Mouse (Mus musculus): ENCODE measurements around the gene Adamts7. TPM values are rescaled to one million over a fixed set of nuclear protein-coding genes. Genes with fewer than 3 reads are reported as not detected.

Gene Adamts7
- total and polyA plus RNA-seq, 2 experiments from 2014 or later = 8.3 to 34.4 TPM

- H3K9me3 ChIP-seq (replicated peaks; ENCODE audit: control insufficient read depth, low read length) = no peaks in the 10 kb centered on the region
- H3K36me3 ChIP-seq (replicated peaks; ENCODE audit: control insufficient read depth, insufficient read depth, low read length) = peaks cover 9% of the 10 kb centered on the region
- H3K4me1 ChIP-seq (ENCODE audit: control insufficient read depth, insufficient read depth) = peaks cover 17% of the 10 kb centered on the region
- TF ChIP-seq EP300 (IDR thresholded peaks at IDR 0.05; ENCODE audit: low read depth) = no peak
- no peak for TF ChIP-seq CTCF (IDR thresholded peaks at IDR 0.05; ENCODE audit: low read depth)
- no peak overlapping the region for H3K27ac ChIP-seq (ENCODE audit: low read depth)
- H3K4me3 ChIP-seq (ENCODE audit: low read depth, low read length) = no peak overlapping the region
- H3K27me3 ChIP-seq (ENCODE audit: control insufficient read depth, insufficient read depth, low read length) = no peaks in the 10 kb centered on the region
- no peak for DNase-seq (ENCODE audit: low spot score)
- no peak overlapping the region for H3K4me2 ChIP-seq (ENCODE audit: low read depth, low read length)
- WGBS = 40% methylated on average over 3 of the region's 3 CpGs
- ATAC-seq (ENCODE audit: insufficient read depth, low read depth) = peak; percentile 60
- H3K9ac ChIP-seq (replicated peaks; ENCODE audit: low read depth, low read length) = no peak overlapping the region
Measured at GRCm38 (mm10) chr9:90213127-90213526, 50.3 kb downstream of the Adamts7 start.

DNA sequence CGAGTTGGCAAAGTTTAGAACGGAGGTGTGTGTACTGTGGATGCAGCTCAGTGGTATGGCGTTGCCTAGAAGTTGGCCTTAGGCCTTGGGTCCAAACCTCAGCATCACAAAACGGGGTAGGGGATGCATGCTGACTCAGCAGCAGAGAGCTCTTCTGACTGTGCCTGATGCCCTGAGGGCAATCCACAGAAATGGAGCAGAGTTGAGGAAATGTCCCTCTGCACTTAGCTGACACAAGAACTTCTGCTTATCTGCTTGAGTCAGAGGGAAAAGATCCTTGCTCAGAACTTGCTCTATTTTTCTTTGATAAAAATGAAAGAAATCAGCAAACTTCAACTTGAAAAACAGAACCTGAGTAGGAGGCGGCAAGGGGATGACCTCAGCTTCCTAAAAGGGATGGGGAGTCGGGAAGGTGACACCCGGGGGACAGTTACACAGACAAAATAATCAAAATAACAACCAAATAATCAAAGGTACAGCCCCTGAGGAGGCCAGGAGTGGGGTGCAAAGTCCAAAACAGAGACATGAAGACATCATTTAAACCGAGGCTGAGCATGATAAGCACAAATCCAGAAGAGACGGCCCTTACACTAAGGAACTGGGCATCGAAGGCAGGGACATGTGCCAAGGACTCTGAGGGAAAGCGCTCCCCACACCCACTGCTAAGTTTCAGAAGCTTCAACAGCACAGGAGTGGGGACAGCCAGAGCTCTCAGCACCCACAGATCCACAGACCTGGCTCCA lies 53.6 kb downstream of the Adamts7 start:
- Histone ChIP-seq H3K4me1 (ENCODE audit: control insufficient read depth, insufficient read depth) (peaks cover 17% of the 10 kb centered on the region), H3K27ac (ENCODE audit: low read depth) (no peak overlapping the region), H3K27me3 (ENCODE audit: control insufficient read depth, insufficient read depth, low read length) (no peaks in the 10 kb centered on the region), H3K9me3 (replicated peaks; ENCODE audit: control insufficient read depth, low read length) (no peaks in the 10 kb centered on the region), H3K4me3 (ENCODE audit: low read depth, low read length) (no peak overlapping the region), H3K36me3 (replicated peaks; ENCODE audit: control insufficient read depth, insufficient read depth, low read length) (peaks cover 28% of the 10 kb centered on the region), H3K4me2 (ENCODE audit: low read depth, low read length) (no peak overlapping the region), H3K9ac (replicated peaks; ENCODE audit: low read depth, low read length) (no peak overlapping the region)
- no peak for ATAC-seq (ENCODE audit: insufficient read depth, low read depth)
- TF ChIP-seq EP300 (IDR thresholded peaks at IDR 0.05; ENCODE audit: low read depth) = no peak
- TF ChIP-seq CTCF (IDR thresholded peaks at IDR 0.05; ENCODE audit: low read depth) = no peak
- 58% methylated on average over 11 of the region's 11 CpGs for WGBS
- DNase-seq (ENCODE audit: low spot score) = no peak

DNA sequence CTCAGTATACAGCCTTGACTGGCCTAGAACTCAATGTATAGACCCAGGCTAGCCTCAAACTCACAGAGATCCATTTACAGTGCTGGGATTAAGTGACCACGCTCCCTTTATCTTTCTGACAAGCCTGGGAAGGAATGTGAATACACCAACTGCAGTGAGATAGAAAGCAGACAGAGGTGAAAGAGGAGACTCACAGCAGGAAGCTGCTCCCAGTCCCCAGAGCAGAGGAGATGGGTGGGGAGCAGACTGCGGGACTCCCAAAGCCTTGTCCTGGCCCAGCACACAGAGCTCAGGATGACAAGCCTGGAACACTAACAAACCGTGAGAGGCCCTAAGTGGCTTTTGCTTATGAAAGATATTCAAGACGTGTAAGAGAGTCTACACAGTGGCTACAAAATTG lies 54.6 kb downstream of the Adamts7 start:
- Histone ChIP-seq H3K36me3 (replicated peaks; ENCODE audit: control insufficient read depth, insufficient read depth, low read length) (peaks cover 34% of the 10 kb centered on the region), H3K27me3 (ENCODE audit: control insufficient read depth, insufficient read depth, low read length) (no peaks in the 10 kb centered on the region), H3K4me1 (ENCODE audit: control insufficient read depth, insufficient read depth) (peaks cover 18% of the 10 kb centered on the region), H3K27ac (ENCODE audit: low read depth) (no peak overlapping the region), H3K4me2 (ENCODE audit: low read depth, low read length) (no peak overlapping the region), H3K9me3 (replicated peaks; ENCODE audit: control insufficient read depth, low read length) (no peaks in the 10 kb centered on the region), H3K4me3 (ENCODE audit: low read depth, low read length) (no peak overlapping the region), H3K9ac (replicated peaks; ENCODE audit: low read depth, low read length) (no peak overlapping the region)
- WGBS = 32% methylated on average over 4 of the region's 4 CpGs
- no peak for ATAC-seq (ENCODE audit: insufficient read depth, low read depth)
- no peak for TF ChIP-seq CTCF (IDR thresholded peaks at IDR 0.05; ENCODE audit: low read depth)
- no peak for TF ChIP-seq EP300 (IDR thresholded peaks at IDR 0.05; ENCODE audit: low read depth)
- no peak for DNase-seq (ENCODE audit: low spot score)

DNA sequence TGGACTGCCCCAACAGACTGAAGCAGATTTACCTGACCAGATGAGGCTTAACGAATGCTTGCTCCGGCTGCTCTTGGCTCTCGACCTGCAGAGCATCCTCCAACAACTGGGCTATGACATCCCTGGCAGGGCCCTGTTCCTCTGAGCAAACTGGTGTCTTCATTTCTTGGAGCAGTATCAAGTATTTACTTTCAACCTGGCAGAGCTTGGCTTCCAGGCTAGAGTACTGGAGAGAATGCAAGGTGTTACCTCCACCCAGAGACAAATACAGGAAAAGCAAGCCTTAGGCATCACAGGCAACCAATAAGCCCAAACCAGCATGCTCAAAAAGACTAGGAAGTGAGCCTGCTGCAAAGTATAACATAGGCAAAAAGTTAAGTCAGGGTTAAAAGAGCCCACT lies 59.4 kb downstream of the Adamts7 start:
- peak overlapping the region; percentile 18; the same call in 1 of the 2 replicates for H3K27ac ChIP-seq (ENCODE audit: low read depth)
- TF ChIP-seq CTCF (IDR thresholded peaks at IDR 0.05; ENCODE audit: low read depth) (no peak), EP300 (IDR thresholded peaks at IDR 0.05; ENCODE audit: low read depth) (no peak)
- peaks cover 51% of the 10 kb centered on the region for H3K36me3 ChIP-seq (replicated peaks; ENCODE audit: control insufficient read depth, insufficient read depth, low read length)
- no peak overlapping the region for H3K4me2 ChIP-seq (ENCODE audit: low read depth, low read length)
- H3K9ac ChIP-seq (replicated peaks; ENCODE audit: low read depth, low read length) = no peak overlapping the region
- peaks cover 27% of the 10 kb centered on the region for H3K4me1 ChIP-seq (ENCODE audit: control insufficient read depth, insufficient read depth)
- H3K27me3 ChIP-seq (ENCODE audit: control insufficient read depth, insufficient read depth, low read length) = no peaks in the 10 kb centered on the region
- H3K9me3 ChIP-seq (replicated peaks; ENCODE audit: control insufficient read depth, low read length) = no peaks in the 10 kb centered on the region
- ATAC-seq (ENCODE audit: insufficient read depth, low read depth) = no peak
- no peak for DNase-seq (ENCODE audit: low spot score)
- WGBS = 80% methylated on average over 3 of the region's 3 CpGs
- no peak overlapping the region for H3K4me3 ChIP-seq (ENCODE audit: low read depth, low read length)

DNA sequence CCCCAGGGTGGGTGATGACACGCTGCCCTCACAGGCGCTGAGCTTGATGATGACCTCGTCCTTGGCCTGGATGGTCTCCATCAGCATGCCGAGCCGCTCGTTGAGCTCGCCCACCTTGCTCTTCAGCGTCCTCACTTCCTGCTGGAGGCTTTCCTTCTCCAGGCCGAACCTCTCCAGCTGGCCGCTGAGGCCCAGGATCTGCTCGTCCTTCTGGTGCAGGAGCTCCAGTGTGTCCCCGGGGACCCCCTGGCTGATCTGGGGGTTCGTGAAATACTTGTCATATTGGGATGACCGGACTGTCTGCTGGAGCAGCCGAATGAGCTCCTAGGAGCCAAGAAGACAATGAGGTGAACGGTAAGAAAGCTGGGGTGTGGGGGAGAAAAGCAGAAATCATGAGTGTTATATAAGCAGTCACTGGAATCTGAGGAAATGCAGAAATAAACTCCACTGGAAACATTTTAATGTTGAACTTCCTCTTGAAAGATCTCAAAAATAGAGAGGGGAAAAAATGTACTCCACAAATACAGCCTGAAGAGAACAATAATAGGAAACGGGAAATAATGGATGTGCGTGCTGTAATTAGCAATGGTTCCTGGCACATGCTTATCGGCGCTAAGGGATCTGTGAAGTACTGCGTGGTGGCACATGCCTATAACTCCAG lies 63.3 kb downstream of the Adamts7 start:
- peak; percentile 18; the same call in 1 of the 2 replicates for ATAC-seq (ENCODE audit: insufficient read depth, low read depth)
- Histone ChIP-seq H3K9ac (replicated peaks; ENCODE audit: low read depth, low read length) (0 out of 2 replicates have a peak overlapping the region, but pooled peaks have one; percentile 33), H3K27me3 (ENCODE audit: control insufficient read depth, insufficient read depth, low read length) (no peaks in the 10 kb centered on the region), H3K4me1 (ENCODE audit: control insufficient read depth, insufficient read depth) (peaks cover 22% of the 10 kb centered on the region), H3K27ac (ENCODE audit: low read depth) (peak overlapping the region; percentile 69), H3K36me3 (replicated peaks; ENCODE audit: control insufficient read depth, insufficient read depth, low read length) (peaks cover 31% of the 10 kb centered on the region), H3K9me3 (replicated peaks; ENCODE audit: control insufficient read depth, low read length) (no peaks in the 10 kb centered on the region), H3K4me2 (ENCODE audit: low read depth, low read length) (peak overlapping the region; percentile 7; the same call in 1 of the 2 replicates), H3K4me3 (ENCODE audit: low read depth, low read length) (0 out of 2 replicates have a peak overlapping the region, but pooled peaks have one; percentile 10)
- 49% methylated on average over 21 of the region's 21 CpGs for WGBS
- TF ChIP-seq EP300 (IDR thresholded peaks at IDR 0.05; ENCODE audit: low read depth) (peak; percentile 51; the same call in 1 of the 2 replicates), CTCF (IDR thresholded peaks at IDR 0.05; ENCODE audit: low read depth) (no peak)
- DNase-seq (ENCODE audit: low spot score) = no peak
